Mouse (Mus musculus) heart, embryonic 16.5 days (tissue): ENCODE measurements around the gene Gm12569. TPM values are rescaled to one million over a fixed set of nuclear protein-coding genes. Genes with fewer than 3 reads are reported as not detected.

Experiments
- polyA plus RNA-seq: library from polyadenylated mRNA; unstranded; fragments of >200 nt; fragmentation: Nextera tagmentation; extraction: Ambion mirVana; gene quantifications from 2 replicates; pipeline ENCODE4 v1.2.1, GENCODE M21; 2015

Gm12569 gene
- polyA plus RNA-seq, 1 experiment from 2014 or later = not detected

Other genes with a start within 250 kb of the Gm12569 start
- gene Olfr1377, start 238.5 kb upstream of the Gm12569 start, polyA plus RNA-seq = not detected in 2 replicates
- gene Olfr51, start 216.9 kb upstream of the Gm12569 start, polyA plus RNA-seq = not detected in 2 replicates
- gene Olfr54, start 206.2 kb upstream of the Gm12569 start, polyA plus RNA-seq = not detected in 2 replicates
- not detected in 2 replicates for gene Olfr1375, start 172.4 kb upstream of the Gm12569 start, polyA plus RNA-seq
- gene Zfp354a, start 161.2 kb upstream of the Gm12569 start, polyA plus RNA-seq = 5.4 and 5.7 TPM in 2 replicates
- gene Clk4, start 41.3 kb downstream of the Gm12569 start, polyA plus RNA-seq = 73.6 and 82.3 TPM in 2 replicates
- gene BC049762, start 42.6 kb downstream of the Gm12569 start, polyA plus RNA-seq = 0.21 and 0.35 TPM in 2 replicates
- gene Col23a1, start 69.4 kb downstream of the Gm12569 start, polyA plus RNA-seq = 4.0 and 7.7 TPM in 2 replicates